Mouse (Mus musculus) MEL (cell line): Measurements from ENCODE around the gene Dlk1.

Experiments
- CHD2 ChIP-seq: IDR thresholded peaks from 2 replicates; pipeline ENCODE4 v1.6.1; 2011; ENCODE audit warnings: low read length, improper control_type of control experiment
- EP300 ChIP-seq, 2 experiments: IDR thresholded peaks; 2 replicates each; pipeline ENCODE4 v1.6.1; 2011; ENCODE audit warnings: improper control_type of control experiment in 2 of 2, low read length in 2 of 2, low read depth in 1 of 2, mild to moderate bottlenecking in 1 of 2
- POLR2A ChIP-seq, 2 experiments: IDR thresholded peaks; 2 replicates each; pipeline ENCODE4 v1.6.1; 2011 to 2012; ENCODE audit warnings: low read length in 2 of 2, mild to moderate bottlenecking in 2 of 2, control low read depth in 1 of 2, improper control_type of control experiment in 1 of 2, low read depth in 1 of 2, moderate library complexity in 1 of 2; ENCODE audit not compliant: control insufficient read depth in 1 of 2, insufficient read depth in 1 of 2, poor library complexity in 1 of 2
- TAL1 ChIP-seq: IDR thresholded peaks from 2 replicates; pipeline ENCODE4 v1.6.1; 2012; ENCODE audit warnings: mild to moderate bottlenecking, inconsistent platforms, low read length, moderate library complexity, mixed read lengths
- ZMIZ1 ChIP-seq: IDR thresholded peaks from 2 replicates; pipeline ENCODE4 v1.6.1; 2012; ENCODE audit warnings: low read depth, mild to moderate bottlenecking, inconsistent platforms, low read length, improper control_type of control experiment, moderate library complexity

DNA sequence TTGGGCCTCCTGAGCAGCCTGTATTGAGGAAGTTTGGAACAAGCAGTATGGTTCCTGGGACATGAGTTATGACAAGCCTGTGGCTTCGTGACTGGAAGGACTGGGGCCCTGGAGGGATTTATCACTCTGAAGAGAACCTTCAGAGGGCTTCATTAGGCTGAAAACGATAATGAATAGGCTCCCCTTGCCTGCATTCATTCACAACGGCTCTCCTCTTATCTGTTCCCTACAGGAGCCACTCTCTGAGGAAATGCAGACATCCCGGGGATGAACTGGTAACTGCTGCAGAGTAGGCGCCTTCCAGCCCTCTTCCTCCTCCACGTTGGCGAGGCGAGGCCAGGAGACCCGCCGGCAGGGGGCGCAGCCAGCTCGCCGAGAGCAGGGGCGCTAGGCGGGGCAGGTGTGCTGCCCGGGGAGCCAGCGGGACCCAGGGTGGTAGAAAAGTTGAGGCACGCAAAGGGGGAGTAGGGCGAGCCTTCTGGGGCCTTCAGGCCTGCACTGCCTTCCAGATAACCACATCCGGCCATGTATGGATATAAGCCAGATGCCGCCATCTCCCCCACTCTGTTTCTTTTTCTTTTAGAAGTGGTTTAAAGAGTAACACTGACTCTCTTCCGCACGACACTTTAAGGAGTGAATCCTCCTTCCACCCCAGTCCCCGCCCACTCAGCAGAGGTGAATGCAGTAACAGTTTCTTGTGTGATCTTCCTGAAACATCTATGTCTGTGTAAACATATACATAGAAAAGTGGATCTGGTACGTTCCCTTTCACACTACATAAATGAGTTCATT is 14.9 kb upstream of the Dlk1 start:
- TF ChIP-seq TAL1 = peak; percentile 84
- TF ChIP-seq ZMIZ1 = 0 out of 2 replicates have a peak, but pooled peaks have one; percentile 30
- peak in 1 of 2 experiments; percentile 44; a peak in 1 of 4 replicates for TF ChIP-seq POLR2A (IDR thresholded peaks at IDR 0.05; ENCODE audit: control insufficient read depth in 1 of 2, insufficient read depth in 1 of 2, low read depth in 1 of 2, low read length in 2 of 2, poor library complexity in 1 of 2)
- TF ChIP-seq CHD2 = no peak
- peak; percentile 77 to 91 for TF ChIP-seq EP300 (IDR thresholded peaks at IDR 0.05; ENCODE audit: low read depth in 1 of 2, low read length in 2 of 2)
